Mouse (Mus musculus) heart, postnatal 0 days (tissue): ENCODE measurements at regions not wholly inside any gene's neighbourhood (a gene's known extent, or its start where the extent isn't known, plus 50 kb on each side); places are given as distances from the start of the nearest gene placed in this dataset.

Experiments
- ATAC-seq: fragments of 200-750 bp; cut with Nextera tagmentation; 2 replicates; pipeline ENCODE4 v1.8.0; 2017; ENCODE audit warnings: low read depth, moderate number of reproducible peaks, moderate library complexity; ENCODE audit not compliant: insufficient read depth
- DNase-seq: peaks from one replicate; pipeline ENCODE4 v3.0.0-alpha.2; 2016; ENCODE audit warnings: low spot score
- H3K27ac ChIP-seq: fragments of 300-500 bp; sonication (generic); 2 replicates; pipeline ENCODE4 v1.5.1; 2014; ENCODE audit warnings: low read depth, mild to moderate bottlenecking
- H3K27me3 ChIP-seq: fragments of 300-500 bp; sonication (generic); 2 replicates; pipeline ENCODE4 v1.6.1; 2014; ENCODE audit warnings: low read length, mixed read lengths; ENCODE audit not compliant: control insufficient read depth, insufficient read depth
- H3K36me3 ChIP-seq: fragments of 300-500 bp; sonication (generic); replicated peaks from 2 replicates; pipeline ENCODE4 v1.6.1; 2014; ENCODE audit warnings: low read length, mixed read lengths; ENCODE audit not compliant: control insufficient read depth, insufficient read depth
- H3K4me1 ChIP-seq: fragments of 300-500 bp; sonication (generic); 2 replicates; pipeline ENCODE4 v1.6.1; 2014; ENCODE audit warnings: antibody characterized with exemption; ENCODE audit not compliant: control insufficient read depth, insufficient read depth
- H3K4me2 ChIP-seq: fragments of 300-500 bp; sonication (generic); 2 replicates; pipeline ENCODE4 v1.6.1; 2014; ENCODE audit warnings: low read depth, mild to moderate bottlenecking, low read length, moderate library complexity
- H3K4me3 ChIP-seq: fragments of 300-500 bp; sonication (generic); 2 replicates; pipeline ENCODE4 v1.5.1; 2014; ENCODE audit warnings: low read depth, low read length
- H3K9ac ChIP-seq: fragments of 300-500 bp; sonication (generic); replicated peaks from 2 replicates; pipeline ENCODE4 v1.6.1; 2014; ENCODE audit warnings: low read depth, low read length, mixed read lengths
- H3K9me3 ChIP-seq: fragments of 300-500 bp; sonication (generic); replicated peaks from 2 replicates; pipeline ENCODE4 v1.6.1; 2016; ENCODE audit warnings: low read length; ENCODE audit not compliant: control insufficient read depth
- CTCF ChIP-seq: IDR thresholded peaks from 2 replicates; pipeline ENCODE4 v1.5.1; 2016; ENCODE audit warnings: antibody characterized with exemption, control low read depth, low read depth
- EP300 ChIP-seq: IDR thresholded peaks from 2 replicates; pipeline ENCODE4 v1.6.1; 2016; ENCODE audit warnings: antibody characterized with exemption, low read depth
- WGBS: fragments of 180-500 bp; shearing (Covaris S2); extraction: QIAGEN DNeasy Blood & Tissue Kit; methylation state at CpG from one replicate; pipeline ENCODE4 v1.1.7; 2014; 5-methylcytosine and 5-hydroxymethylcytosine counted together

GRCm38 (mm10) chr17:47976061-47976998 is 51.9 kb upstream of the Foxp4 start:
- Histone ChIP-seq H3K27ac (peak overlapping the region; percentile 79), H3K4me3 (peak overlapping the region; percentile 44), H3K4me2 (peak overlapping the region; percentile 76), H3K9me3 (no peaks in the 10 kb centered on the region), H3K36me3 (no peaks in the 10 kb centered on the region), H3K27me3 (no peaks in the 10 kb centered on the region), H3K4me1 (peaks cover 30% of the 10 kb centered on the region), H3K9ac (peak overlapping the region; percentile 48; the same call in 1 of the 2 replicates)
- ATAC-seq = peak; percentile 61
- peak; percentile 79 for DNase-seq
- WGBS = 18% methylated on average over 27 of the region's 27 CpGs
- no peak for TF ChIP-seq EP300
- no peak for TF ChIP-seq CTCF

GRCm38 (mm10) chr17:47975281-47976060 is 51.0 kb upstream of the Foxp4 start:
- 6% methylated on average over 34 of the region's 37 CpGs for WGBS
- Histone ChIP-seq H3K27me3 (no peaks in the 10 kb centered on the region), H3K4me1 (peaks cover 30% of the 10 kb centered on the region), H3K4me2 (peak overlapping the region; percentile 76), H3K36me3 (no peaks in the 10 kb centered on the region), H3K4me3 (peak overlapping the region; percentile 44), H3K9me3 (no peaks in the 10 kb centered on the region), H3K9ac (peak overlapping the region; percentile 48), H3K27ac (peak overlapping the region; percentile 79)
- DNase-seq (no peak), ATAC-seq (peak; percentile 4; the same call in 1 of the 2 replicates)
- TF ChIP-seq EP300 (no peak), CTCF (no peak)

GRCm38 (mm10) chr17:47974503-47974902 is 50.1 kb upstream of the Foxp4 start:
- WGBS = 16% methylated on average over 13 of the region's 13 CpGs
- Histone ChIP-seq H3K9ac (peak overlapping the region; percentile 22; the same call in 1 of the 2 replicates), H3K4me1 (peaks cover 30% of the 10 kb centered on the region), H3K4me3 (peak overlapping the region; percentile 44), H3K9me3 (no peaks in the 10 kb centered on the region), H3K27me3 (no peaks in the 10 kb centered on the region), H3K36me3 (no peaks in the 10 kb centered on the region), H3K4me2 (peak overlapping the region; percentile 76), H3K27ac (peak overlapping the region; percentile 60)
- DNase-seq (no peak), ATAC-seq (no peak)
- TF ChIP-seq CTCF = no peak
- TF ChIP-seq EP300 = no peak
